Mouse (Mus musculus): Measurements from ENCODE around the gene Mbtps1.

DNA sequence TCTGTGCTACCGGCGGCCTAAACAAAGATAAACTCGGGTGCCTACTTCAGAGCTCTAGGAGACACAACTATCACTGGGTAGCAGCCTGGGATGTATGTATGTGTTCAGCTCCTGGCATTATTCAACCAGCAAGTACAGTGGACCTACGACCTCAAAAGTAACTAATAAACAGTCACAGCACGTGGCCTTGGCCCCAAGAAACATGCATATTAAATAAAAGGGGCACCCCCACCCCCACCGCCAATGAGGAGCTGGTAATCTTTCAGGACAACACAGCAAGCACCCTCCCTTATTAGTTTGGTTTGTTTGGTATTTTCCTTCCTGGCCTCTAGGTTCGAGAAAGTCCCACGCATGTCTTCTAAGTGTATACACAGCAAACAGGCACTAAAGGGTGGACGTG lies 9.7 kb upstream of the Mbtps1 start:
- TF ChIP-seq CTCF (IDR thresholded peaks at IDR 0.05; ENCODE audit: low read depth) (no peak), EP300 (IDR thresholded peaks at IDR 0.05; ENCODE audit: low read depth) (no peak)
